Mouse (Mus musculus) CH12.LX (cell line): ENCODE data around the gene Pkp3.

ENCODE experiments used
- CTCF ChIP-seq, 2 experiments: IDR thresholded peaks in 1 of 2; conservative IDR thresholded peaks in 1 of 2; 2 replicates each; pipeline ENCODE4 v1.5.1; 2011 to 2012; ENCODE audit warnings: low read depth in 2 of 2, low read length in 2 of 2, improper control_type of control experiment in 1 of 2, inconsistent platforms in 1 of 2, mild to moderate bottlenecking in 1 of 2, moderate library complexity in 1 of 2
- EP300 ChIP-seq: IDR thresholded peaks from 2 replicates; pipeline ENCODE4 v1.6.1; 2011; ENCODE audit warnings: low read length, improper control_type of control experiment
- IRF4 ChIP-seq: IDR thresholded peaks from 2 replicates; pipeline ENCODE4 v1.6.1; 2014; ENCODE audit warnings: low read depth, mild to moderate bottlenecking, inconsistent platforms, low read length, improper control_type of control experiment
- KAT2A ChIP-seq: IDR thresholded peaks from 2 replicates; pipeline ENCODE4 v1.6.1; 2012; ENCODE audit warnings: low read length, improper control_type of control experiment, inconsistent platforms; ENCODE audit not compliant: insufficient replicate concordance
- MAX ChIP-seq: IDR thresholded peaks from 2 replicates; pipeline ENCODE4 v1.6.1; 2011; ENCODE audit warnings: low read length, improper control_type of control experiment
- MEF2A ChIP-seq: IDR thresholded peaks from 2 replicates; pipeline ENCODE4 v1.6.1; 2014; ENCODE audit warnings: low read depth, mild to moderate bottlenecking, inconsistent platforms, low read length, improper control_type of control experiment, borderline replicate concordance
- NRF1 ChIP-seq: IDR thresholded peaks from 2 replicates; pipeline ENCODE4 v1.6.1; 2014; ENCODE audit warnings: low read depth, mild to moderate bottlenecking, inconsistent platforms, low read length, improper control_type of control experiment, moderate library complexity
- POLR2AphosphoS2 ChIP-seq: IDR thresholded peaks from 2 replicates; pipeline ENCODE4 v1.6.1; 2011; ENCODE audit warnings: low read depth, low read length, improper control_type of control experiment
- RCOR1 ChIP-seq: conservative IDR thresholded peaks from 2 replicates; pipeline ENCODE4 v1.6.1; 2012; ENCODE audit warnings: low read depth, mild to moderate bottlenecking, inconsistent platforms, low read length, improper control_type of control experiment
- SIN3A ChIP-seq: IDR thresholded peaks from 2 replicates; pipeline ENCODE4 v1.6.1; 2012; ENCODE audit warnings: low read length, improper control_type of control experiment, inconsistent platforms
- TCF12 ChIP-seq: IDR thresholded peaks from 2 replicates; pipeline ENCODE4 v1.6.1; 2014; ENCODE audit warnings: low read depth, mild to moderate bottlenecking, inconsistent platforms, low read length, improper control_type of control experiment
- UBTF ChIP-seq: IDR thresholded peaks from 2 replicates; pipeline ENCODE4 v1.6.1; 2012; ENCODE audit warnings: low read depth, mild to moderate bottlenecking, inconsistent platforms, low read length, improper control_type of control experiment, moderate library complexity
- ZKSCAN1 ChIP-seq: IDR thresholded peaks from 2 replicates; pipeline ENCODE4 v1.6.1; 2012; ENCODE audit warnings: low read depth, inconsistent platforms, low read length, improper control_type of control experiment, borderline replicate concordance

GRCm38 (mm10) chr7:141121051-141121531 is 43.1 kb downstream of the Pkp3 start:
- TF ChIP-seq TCF12: no peak
- TF ChIP-seq CTCF (conservative IDR thresholded peaks at IDR 0.05 in 1 of 2, IDR thresholded peaks at IDR 0.05 in 1 of 2; ENCODE audit: low read depth in 2 of 2, low read length in 2 of 2): peak in 1 of 2 experiments; percentile 23; a peak in 1 of 4 replicates
- no peak for TF ChIP-seq RCOR1
- no peak for TF ChIP-seq IRF4
- TF ChIP-seq MEF2A: no peak
- TF ChIP-seq EP300: no peak
- TF ChIP-seq ZKSCAN1: no peak
- TF ChIP-seq UBTF: no peak
- no peak for TF ChIP-seq KAT2A
- no peak for TF ChIP-seq SIN3A
- no peak for TF ChIP-seq NRF1
- TF ChIP-seq MAX: no peak
- TF ChIP-seq POLR2AphosphoS2: no peak
